Mouse (Mus musculus): ENCODE data around the gene Galnt2. TPM values are rescaled to one million over a fixed set of nuclear protein-coding genes. Genes with fewer than 3 reads are reported as not detected.

Galnt2 gene
- polyA plus RNA-seq, 2 experiments: 37.8 to 66.9 TPM

- Histone ChIP-seq H3K9me3 (ENCODE audit: control insufficient read depth, low read length) (no peaks in the 10 kb centered on the region), H3K9ac (ENCODE audit: low read depth, low read length, severe bottlenecking) (no peak overlapping the region), H3K27ac (replicated peaks; ENCODE audit: low read depth, low read length) (no peak overlapping the region), H3K4me2 (replicated peaks; ENCODE audit: low read depth, low read length, severe bottlenecking) (no peak overlapping the region), H3K4me1 (ENCODE audit: control insufficient read depth, insufficient read depth, low read length) (no peaks in the 10 kb centered on the region; the same call in 1 of the 2 replicates), H3K27me3 (ENCODE audit: control insufficient read depth, insufficient read depth, low read length) (no peaks in the 10 kb centered on the region), H3K36me3 (ENCODE audit: control insufficient read depth, insufficient read depth, low read length) (peaks cover 8% of the 10 kb centered on the region), H3K4me3 (replicated peaks; ENCODE audit: low read length) (no peak overlapping the region)
- no peak for TF ChIP-seq POLR2A (IDR thresholded peaks at IDR 0.05; ENCODE audit: borderline replicate concordance, extremely low read depth, insufficient read depth, insufficient read length)
- ATAC-seq (ENCODE audit: low FRiP score, low read depth) (no peak), DNase-seq (ENCODE audit: low spot score) (no peak)
- 85% methylated on average over 7 of the region's 7 CpGs for WGBS
Measured at GRCm38 (mm10) chr8:124301935-124302555, 70.9 kb downstream of the Galnt2 start.

- Histone ChIP-seq H3K27me3 (ENCODE audit: control insufficient read depth, insufficient read depth, low read length) (no peaks in the 10 kb centered on the region), H3K4me3 (replicated peaks; ENCODE audit: low read length) (no peak overlapping the region), H3K4me2 (replicated peaks; ENCODE audit: low read depth, low read length, severe bottlenecking) (no peak overlapping the region), H3K36me3 (ENCODE audit: control insufficient read depth, insufficient read depth, low read length) (peaks cover 9% of the 10 kb centered on the region), H3K4me1 (ENCODE audit: control insufficient read depth, insufficient read depth, low read length) (no peaks in the 10 kb centered on the region; the same call in 1 of the 2 replicates), H3K27ac (replicated peaks; ENCODE audit: low read depth, low read length) (no peak overlapping the region), H3K9ac (ENCODE audit: low read depth, low read length, severe bottlenecking) (no peak overlapping the region), H3K9me3 (ENCODE audit: control insufficient read depth, low read length) (no peaks in the 10 kb centered on the region)
- no peak for DNase-seq (ENCODE audit: low spot score)
- no peak for TF ChIP-seq POLR2A (IDR thresholded peaks at IDR 0.05; ENCODE audit: borderline replicate concordance, extremely low read depth, insufficient read depth, insufficient read length)
- 81% methylated on average over 15 of the region's 15 CpGs for WGBS
- ATAC-seq (ENCODE audit: low FRiP score, low read depth): no peak
Measured at GRCm38 (mm10) chr8:124303211-124303902, 72.2 kb downstream of the Galnt2 start.

GRCm38 (mm10) chr8:124304141-124304540 lies 73.0 kb downstream of the Galnt2 start:
- Histone ChIP-seq H3K4me2 (replicated peaks; ENCODE audit: low read depth, low read length, severe bottlenecking) (no peak overlapping the region), H3K4me1 (ENCODE audit: control insufficient read depth, insufficient read depth, low read length) (no peaks in the 10 kb centered on the region; the same call in 1 of the 2 replicates), H3K9ac (ENCODE audit: low read depth, low read length, severe bottlenecking) (no peak overlapping the region), H3K4me3 (replicated peaks; ENCODE audit: low read length) (no peak overlapping the region), H3K36me3 (ENCODE audit: control insufficient read depth, insufficient read depth, low read length) (peaks cover 13% of the 10 kb centered on the region), H3K9me3 (ENCODE audit: control insufficient read depth, low read length) (no peaks in the 10 kb centered on the region), H3K27me3 (ENCODE audit: control insufficient read depth, insufficient read depth, low read length) (no peaks in the 10 kb centered on the region), H3K27ac (replicated peaks; ENCODE audit: low read depth, low read length) (no peak overlapping the region)
- ATAC-seq (ENCODE audit: low FRiP score, low read depth): no peak
- no peak for TF ChIP-seq POLR2A (IDR thresholded peaks at IDR 0.05; ENCODE audit: borderline replicate concordance, extremely low read depth, insufficient read depth, insufficient read length)
- no peak for DNase-seq (ENCODE audit: low spot score)
- 88% methylated on average over 4 of the region's 4 CpGs for WGBS

- no peak overlapping the region for H3K9ac ChIP-seq (ENCODE audit: low read depth, low read length, severe bottlenecking)
- no peak for TF ChIP-seq POLR2A (IDR thresholded peaks at IDR 0.05; ENCODE audit: borderline replicate concordance, extremely low read depth, insufficient read depth, insufficient read length)
- no peaks in the 10 kb centered on the region for H3K9me3 ChIP-seq (ENCODE audit: control insufficient read depth, low read length)
- 54% methylated on average over 7 of the region's 7 CpGs for WGBS
- peak overlapping the region; percentile 13; the same call in 1 of the 2 replicates for H3K27ac ChIP-seq (replicated peaks; ENCODE audit: low read depth, low read length)
- H3K36me3 ChIP-seq (ENCODE audit: control insufficient read depth, insufficient read depth, low read length): peaks cover 17% of the 10 kb centered on the region
- no peak overlapping the region for H3K4me3 ChIP-seq (replicated peaks; ENCODE audit: low read length)
- DNase-seq (ENCODE audit: low spot score) (no peak), ATAC-seq (ENCODE audit: low FRiP score, low read depth) (no peak)
- H3K27me3 ChIP-seq (ENCODE audit: control insufficient read depth, insufficient read depth, low read length): no peaks in the 10 kb centered on the region
- no peaks in the 10 kb centered on the region; the same call in 1 of the 2 replicates for H3K4me1 ChIP-seq (ENCODE audit: control insufficient read depth, insufficient read depth, low read length)
- no peak overlapping the region for H3K4me2 ChIP-seq (replicated peaks; ENCODE audit: low read depth, low read length, severe bottlenecking)
Measured at GRCm38 (mm10) chr8:124306574-124306973, 75.4 kb downstream of the Galnt2 start.

- peaks cover 17% of the 10 kb centered on the region for H3K36me3 ChIP-seq (ENCODE audit: control insufficient read depth, insufficient read depth, low read length)
- no peak overlapping the region for H3K4me2 ChIP-seq (replicated peaks; ENCODE audit: low read depth, low read length, severe bottlenecking)
- H3K4me1 ChIP-seq (ENCODE audit: control insufficient read depth, insufficient read depth, low read length): no peaks in the 10 kb centered on the region; the same call in 1 of the 2 replicates
- DNase-seq (ENCODE audit: low spot score): no peak
- no peaks in the 10 kb centered on the region for H3K27me3 ChIP-seq (ENCODE audit: control insufficient read depth, insufficient read depth, low read length)
- no peak overlapping the region for H3K27ac ChIP-seq (replicated peaks; ENCODE audit: low read depth, low read length)
- H3K9me3 ChIP-seq (ENCODE audit: control insufficient read depth, low read length): no peaks in the 10 kb centered on the region
- H3K4me3 ChIP-seq (replicated peaks; ENCODE audit: low read length): no peak overlapping the region
- H3K9ac ChIP-seq (ENCODE audit: low read depth, low read length, severe bottlenecking): no peak overlapping the region
- no peak for TF ChIP-seq POLR2A (IDR thresholded peaks at IDR 0.05; ENCODE audit: borderline replicate concordance, extremely low read depth, insufficient read depth, insufficient read length)
- no peak for ATAC-seq (ENCODE audit: low FRiP score, low read depth)
- 90% methylated on average over 10 of the region's 10 CpGs for WGBS
Measured at GRCm38 (mm10) chr8:124307700-124308099, 76.5 kb downstream of the Galnt2 start.
